33 mouse cellular contexts compared by ENCODE assay signal in genomic region chr6:129499516-129499915, GRCm38 (mm10). TPM values are rescaled to one million over a fixed set of nuclear protein-coding genes. Genes with fewer than 3 reads are reported as not detected.
"Had no signal": no experiment of that assay in that cellular context is flagged by ENCODE, and none has a peak within 500 bp of the region (broad histone marks: within the 10 kb centered on the region; RNA-seq: fewer than 3 reads in every experiment).

No protein-coding gene starts in this region.

RNA-seq across cellular contexts. Expression of gene Olr1, which starts 7.4 kb away (rescaled TPM):
- total RNA-seq: hindbrain, postnatal 0 days; layer of hippocampus, adult 18-20 months; layer of hippocampus, adult 2 months; layer of hippocampus, adult 8-10 months; layer of hippocampus, postnatal 10 days; layer of hippocampus, postnatal 14 days; layer of hippocampus, postnatal 25 days; layer of hippocampus, postnatal 36 days had no signal
- polyA plus RNA-seq: hindbrain, embryonic 10.5 days; hindbrain, embryonic 11.5 days; hindbrain, embryonic 12.5 days; hindbrain, embryonic 13.5 days; hindbrain, embryonic 14.5 days; hindbrain, embryonic 15.5 days; hindbrain, embryonic 16.5 days; intestine, embryonic 14.5 days; kidney, embryonic 14.5 days; kidney, embryonic 16.5 days; kidney, postnatal 0 days; large intestine, adult 2 months had no signal

RNA-seq across cellular contexts. Expression of gene Tmem52b, which starts 12.8 kb away (rescaled TPM):
- total RNA-seq: heart, postnatal 10 days; heart, postnatal 14 days; heart, postnatal 25 days; heart, postnatal 36 days; heart, postnatal 4 days; hematopoietic stem cell, adult 5-6 weeks; layer of hippocampus, adult 18-20 months; layer of hippocampus, adult 2 months; layer of hippocampus, adult 8-10 months; layer of hippocampus, postnatal 10 days; layer of hippocampus, postnatal 14 days; layer of hippocampus, postnatal 25 days; layer of hippocampus, postnatal 36 days had no signal
- polyA plus RNA-seq: heart, embryonic 10.5 days; heart, embryonic 11.5 days; heart, embryonic 12.5 days; heart, embryonic 14.5 days; heart, embryonic 15.5 days; heart, postnatal 0 days; hindbrain, embryonic 10.5 days; hindbrain, embryonic 11.5 days; hindbrain, embryonic 12.5 days; hindbrain, embryonic 13.5 days; hindbrain, embryonic 15.5 days; hindbrain, embryonic 16.5 days; hindbrain, postnatal 0 days; inflammation-experienced regulatory T-cells, adult 6 months; large intestine, adult 2 months had no signal

RNA-seq across cellular contexts. Expression of gene Clec1a, which starts 47.7 kb away (rescaled TPM):
- polyA plus RNA-seq: inflammation-experienced regulatory T-cells, adult 6 months had no signal
